Mouse (Mus musculus) cortical plate, adult 2 months (tissue): ENCODE results near the gene Arpc2.

ENCODE experiments used
- CTCF ChIP-seq: fragments of 200-500 bp; IDR thresholded peaks from 2 replicates; pipeline ENCODE4 v1.5.1; 2011; ENCODE audit warnings: mild to moderate bottlenecking, control low read depth, low read length; ENCODE audit not compliant: insufficient read depth; ENCODE audit errors: extremely low read depth
- POLR2A ChIP-seq: fragments of 200-500 bp; IDR thresholded peaks from 2 replicates; pipeline ENCODE4 v1.6.1; 2011; ENCODE audit warnings: mild to moderate bottlenecking, low read length, control low read depth; ENCODE audit not compliant: insufficient read depth; ENCODE audit errors: extremely low read depth

DNA sequence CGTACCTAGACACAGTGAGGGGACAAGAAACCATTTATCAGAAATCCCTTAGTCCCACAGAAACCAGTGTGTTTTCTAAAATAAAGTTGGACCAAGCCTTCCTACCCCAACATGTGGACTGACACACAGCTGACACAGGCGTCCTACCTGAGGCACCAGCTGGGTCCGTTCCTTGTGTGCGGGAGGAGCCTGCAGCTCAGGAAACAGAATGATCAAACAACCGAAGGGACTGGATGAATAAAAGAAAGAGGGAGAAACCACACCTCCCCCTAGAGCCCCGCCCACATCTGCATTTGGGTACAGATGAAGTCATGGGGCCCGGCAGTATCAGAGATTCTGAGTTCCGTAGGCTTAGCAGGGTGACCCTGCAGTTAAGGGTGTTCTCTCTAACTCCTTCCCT, 41.4 kb upstream of the Arpc2 start, which contains the start of gene Cxcr1:
- TF ChIP-seq CTCF (no peak), POLR2A (no peak)
